Mouse (Mus musculus) embryonic facial prominence, embryonic 15.5 days (tissue): ENCODE results near the gene Pla2g4b. TPM values are rescaled to one million over a fixed set of nuclear protein-coding genes. Genes with fewer than 3 reads are reported as not detected.

ENCODE experiments used
- ATAC-seq: fragments of 200-750 bp; cut with Nextera tagmentation; 2 replicates; pipeline ENCODE4 v1.8.0; 2017; ENCODE audit warnings: low read depth, moderate TSS enrichment; ENCODE audit not compliant: insufficient number of reproducible peaks, low FRiP score, low TSS enrichment
- H3K27ac ChIP-seq: fragments of 300-500 bp; sonication (generic); replicated peaks from 2 replicates; pipeline ENCODE4 v1.5.1; 2015; ENCODE audit warnings: mild to moderate bottlenecking, inconsistent platforms
- H3K27me3 ChIP-seq: fragments of 300-500 bp; sonication (generic); 2 replicates; pipeline ENCODE4 v1.6.1; 2015; ENCODE audit warnings: inconsistent platforms
- H3K36me3 ChIP-seq: fragments of 300-500 bp; sonication (generic); 2 replicates; pipeline ENCODE4 v1.6.1; 2015; ENCODE audit warnings: mild to moderate bottlenecking, inconsistent platforms
- H3K4me1 ChIP-seq: fragments of 300-500 bp; sonication (generic); 2 replicates; pipeline ENCODE4 v1.6.1; 2015; ENCODE audit warnings: inconsistent platforms
- H3K4me2 ChIP-seq: fragments of 300-500 bp; sonication (generic); replicated peaks from 2 replicates; pipeline ENCODE4 v1.6.1; 2015; ENCODE audit warnings: mild to moderate bottlenecking, inconsistent platforms
- H3K4me3 ChIP-seq: fragments of 300-500 bp; sonication (generic); replicated peaks from 2 replicates; pipeline ENCODE4 v1.5.1; 2015; ENCODE audit warnings: mild to moderate bottlenecking, inconsistent platforms
- H3K9ac ChIP-seq: fragments of 300-500 bp; sonication (generic); 2 replicates; pipeline ENCODE4 v1.6.1; 2015; ENCODE audit warnings: inconsistent platforms
- H3K9me3 ChIP-seq: fragments of 300-500 bp; sonication (generic); replicated peaks from 2 replicates; pipeline ENCODE4 v1.6.1; 2016; ENCODE audit warnings: inconsistent platforms
- WGBS: fragments of 180-500 bp; shearing (Covaris S2); methylation state at CpG from one replicate; pipeline ENCODE4 v1.1.7; 2015; 5-methylcytosine and 5-hydroxymethylcytosine counted together
- polyA plus RNA-seq: library from polyadenylated mRNA; unstranded; fragments of >200 nt; fragmentation: Nextera tagmentation; extraction: Ambion mirVana; gene quantifications from 2 replicates; pipeline ENCODE4 v1.2.1, GENCODE M21; 2015

Pla2g4b gene
- polyA plus RNA-seq, 1 experiment from 2014 or later, result 3.8 TPM

GRCm38 (mm10) chr2:120048173-120048572 is 15.0 kb downstream of the Pla2g4b start:
- H3K27me3 ChIP-seq, result no peaks in the 10 kb centered on the region
- H3K4me3 ChIP-seq, result no peak overlapping the region
- no peak overlapping the region for H3K4me2 ChIP-seq
- no peaks in the 10 kb centered on the region for H3K9me3 ChIP-seq
- no peak for ATAC-seq
- peaks cover 24% of the 10 kb centered on the region for H3K4me1 ChIP-seq
- no peaks in the 10 kb centered on the region for H3K36me3 ChIP-seq
- no peak overlapping the region for H3K9ac ChIP-seq
- WGBS, result 74% methylated on average over 9 of the region's 9 CpGs
- no peak overlapping the region for H3K27ac ChIP-seq

- H3K9me3 ChIP-seq, result no peaks in the 10 kb centered on the region
- no peak overlapping the region for H3K27ac ChIP-seq
- H3K4me2 ChIP-seq, result no peak overlapping the region
- no peak overlapping the region for H3K9ac ChIP-seq
- peaks cover 16% of the 10 kb centered on the region for H3K4me1 ChIP-seq
- ATAC-seq, result no peak
- no peaks in the 10 kb centered on the region for H3K27me3 ChIP-seq
- 55% methylated on average over 10 of the region's 10 CpGs for WGBS
- no peaks in the 10 kb centered on the region for H3K36me3 ChIP-seq
- H3K4me3 ChIP-seq, result no peak overlapping the region
These were observed 16.5 kb downstream of the Pla2g4b start for GRCm38 (mm10) chr2:120049632-120050274.

- 52% methylated on average over 6 of the region's 6 CpGs for WGBS
- Histone ChIP-seq H3K36me3 (no peaks in the 10 kb centered on the region), H3K4me2 (no peak overlapping the region), H3K9ac (no peak overlapping the region), H3K27me3 (no peaks in the 10 kb centered on the region), H3K4me3 (no peak overlapping the region), H3K9me3 (no peaks in the 10 kb centered on the region), H3K27ac (no peak overlapping the region), H3K4me1 (peaks cover 5% of the 10 kb centered on the region)
- no peak for ATAC-seq
These were observed 18.2 kb downstream of the Pla2g4b start for GRCm38 (mm10) chr2:120051405-120051804.

- no peaks in the 10 kb centered on the region for H3K27me3 ChIP-seq
- no peak overlapping the region for H3K4me2 ChIP-seq
- ATAC-seq, result no peak
- H3K4me1 ChIP-seq, result peaks cover 6% of the 10 kb centered on the region
- no peak overlapping the region for H3K27ac ChIP-seq
- no peak overlapping the region for H3K4me3 ChIP-seq
- H3K36me3 ChIP-seq, result no peaks in the 10 kb centered on the region
- WGBS, result 90% methylated on average over 12 of the region's 12 CpGs
- no peaks in the 10 kb centered on the region for H3K9me3 ChIP-seq
- no peak overlapping the region for H3K9ac ChIP-seq
These were observed 21.7 kb downstream of the Pla2g4b start for GRCm38 (mm10) chr2:120054771-120055552.

- no peaks in the 10 kb centered on the region for H3K27me3 ChIP-seq
- H3K9me3 ChIP-seq, result no peaks in the 10 kb centered on the region
- no peak overlapping the region for H3K9ac ChIP-seq
- no peak overlapping the region for H3K4me2 ChIP-seq
- H3K4me1 ChIP-seq, result peaks cover 15% of the 10 kb centered on the region
- no peak overlapping the region for H3K4me3 ChIP-seq
- no peaks in the 10 kb centered on the region for H3K36me3 ChIP-seq
- 77% methylated on average over 10 of the region's 10 CpGs for WGBS
- H3K27ac ChIP-seq, result no peak overlapping the region
- ATAC-seq, result no peak
These were observed 22.7 kb downstream of the Pla2g4b start for GRCm38 (mm10) chr2:120055923-120056322.

- no peaks in the 10 kb centered on the region for H3K36me3 ChIP-seq
- peaks cover 30% of the 10 kb centered on the region for H3K4me1 ChIP-seq
- 76% methylated on average over 4 of the region's 4 CpGs for WGBS
- no peaks in the 10 kb centered on the region for H3K9me3 ChIP-seq
- H3K27ac ChIP-seq, result no peak overlapping the region
- no peak overlapping the region for H3K9ac ChIP-seq
- H3K4me3 ChIP-seq, result no peak overlapping the region
- ATAC-seq, result no peak
- no peak overlapping the region for H3K4me2 ChIP-seq
- no peaks in the 10 kb centered on the region for H3K27me3 ChIP-seq
These were observed 25.6 kb downstream of the Pla2g4b start for GRCm38 (mm10) chr2:120058818-120059217.

- no peak overlapping the region for H3K4me2 ChIP-seq
- H3K27me3 ChIP-seq, result no peaks in the 10 kb centered on the region
- no peak overlapping the region; the same call in 1 of the 2 replicates for H3K27ac ChIP-seq
- H3K4me1 ChIP-seq, result peaks cover 31% of the 10 kb centered on the region
- no peak overlapping the region for H3K9ac ChIP-seq
- no peak overlapping the region for H3K4me3 ChIP-seq
- ATAC-seq, result no peak
- 78% methylated on average over 3 of the region's 3 CpGs for WGBS
- H3K9me3 ChIP-seq, result no peaks in the 10 kb centered on the region
- no peaks in the 10 kb centered on the region for H3K36me3 ChIP-seq
These were observed 26.2 kb downstream of the Pla2g4b start for GRCm38 (mm10) chr2:120059466-120059865.

- no peak overlapping the region for H3K9ac ChIP-seq
- no peaks in the 10 kb centered on the region for H3K27me3 ChIP-seq
- H3K4me3 ChIP-seq, result no peak overlapping the region
- peaks cover 31% of the 10 kb centered on the region for H3K4me1 ChIP-seq
- H3K9me3 ChIP-seq, result no peaks in the 10 kb centered on the region
- no peak overlapping the region for H3K4me2 ChIP-seq
- WGBS, result 27% methylated on average over 6 of the region's 6 CpGs
- no peak for ATAC-seq
- H3K27ac ChIP-seq, result peak overlapping the region; percentile 73
- H3K36me3 ChIP-seq, result no peaks in the 10 kb centered on the region
These were observed 27.0 kb downstream of the Pla2g4b start for GRCm38 (mm10) chr2:120060190-120060589.

- Histone ChIP-seq H3K27ac (peak overlapping the region; percentile 73), H3K9ac (no peak overlapping the region), H3K4me3 (no peak overlapping the region), H3K4me1 (peaks cover 31% of the 10 kb centered on the region), H3K4me2 (no peak overlapping the region), H3K36me3 (no peaks in the 10 kb centered on the region), H3K27me3 (no peaks in the 10 kb centered on the region), H3K9me3 (no peaks in the 10 kb centered on the region)
- 57% methylated on average over 9 of the region's 9 CpGs for WGBS
- ATAC-seq, result no peak
These were observed 27.4 kb downstream of the Pla2g4b start for GRCm38 (mm10) chr2:120060651-120061050.

- WGBS, result 84% methylated on average over 8 of the region's 8 CpGs
- Histone ChIP-seq H3K27me3 (no peaks in the 10 kb centered on the region), H3K9me3 (no peaks in the 10 kb centered on the region), H3K4me3 (no peak overlapping the region), H3K36me3 (no peaks in the 10 kb centered on the region), H3K4me1 (peaks cover 31% of the 10 kb centered on the region), H3K27ac (no peak overlapping the region), H3K4me2 (no peak overlapping the region), H3K9ac (no peak overlapping the region)
- no peak for ATAC-seq
These were observed 29.0 kb downstream of the Pla2g4b start for GRCm38 (mm10) chr2:120062248-120062647.

GRCm38 (mm10) chr2:120064639-120065038 is 31.4 kb downstream of the Pla2g4b start:
- no peak overlapping the region for H3K4me3 ChIP-seq
- H3K4me2 ChIP-seq, result no peak overlapping the region
- no peak overlapping the region for H3K27ac ChIP-seq
- no peaks in the 10 kb centered on the region for H3K27me3 ChIP-seq
- H3K9me3 ChIP-seq, result no peaks in the 10 kb centered on the region
- WGBS, result 85% methylated on average over 6 of the region's 6 CpGs
- peaks cover 28% of the 10 kb centered on the region for H3K4me1 ChIP-seq
- H3K36me3 ChIP-seq, result no peaks in the 10 kb centered on the region
- ATAC-seq, result no peak
- H3K9ac ChIP-seq, result no peak overlapping the region
